Mouse (Mus musculus): ENCODE data around the gene Ovol3.
"Not testable (repeated sequence)": the region's sequence is repeated elsewhere in the genome, so short reads cannot be mapped to it uniquely, and the experiment has no call there.

The Ovol3 gene

GRCm38 (mm10) chr7:30235625-30236024 lies at the start of gene Ovol3:
Gene Ovol3 (minus strand): TSS chr7:30235725.
- no peak for DNase-seq (ENCODE audit: low read depth)

- no peak for DNase-seq (ENCODE audit: low read depth)
These were observed 47.2 kb upstream of the Ovol3 start for GRCm38 (mm10) chr7:30282740-30283139.

GRCm38 (mm10) chr7:30281522-30281921 lies 46.0 kb upstream of the Ovol3 start:
- DNase-seq (ENCODE audit: low read depth): no peak

- DNase-seq (ENCODE audit: low read depth): peak; percentile 72
These were observed 45.2 kb upstream of the Ovol3 start for GRCm38 (mm10) chr7:30280670-30281138.

GRCm38 (mm10) chr7:30279951-30280669 lies 44.6 kb upstream of the Ovol3 start, which contains the start of the genes Thap8 and Wdr62:
Gene Thap8 (plus strand): TSS chr7:30280094.
Gene Wdr62 (minus strand): TSS chr7:30280419.
- peak; percentile 91 for DNase-seq (ENCODE audit: low read depth)

- DNase-seq (ENCODE audit: low read depth): no peak
These were observed 44.0 kb upstream of the Ovol3 start for GRCm38 (mm10) chr7:30279536-30279935.

- DNase-seq (ENCODE audit: low read depth): no peak
These were observed 43.4 kb upstream of the Ovol3 start for GRCm38 (mm10) chr7:30278911-30279310.

- DNase-seq (ENCODE audit: low read depth): no peak
These were observed 38.9 kb upstream of the Ovol3 start for GRCm38 (mm10) chr7:30274383-30274782.

- no peak for DNase-seq (ENCODE audit: low read depth)
These were observed 34.1 kb upstream of the Ovol3 start for GRCm38 (mm10) chr7:30269641-30270040.

- DNase-seq (ENCODE audit: low read depth): no peak
These were observed 31.3 kb upstream of the Ovol3 start for GRCm38 (mm10) chr7:30266780-30267179.

- no peak for DNase-seq (ENCODE audit: low read depth)
These were observed 30.4 kb upstream of the Ovol3 start for GRCm38 (mm10) chr7:30265935-30266334.

- no peak for DNase-seq (ENCODE audit: low read depth)
These were observed 30.0 kb upstream of the Ovol3 start for GRCm38 (mm10) chr7:30265531-30265930.

GRCm38 (mm10) chr7:30265041-30265440 lies 29.5 kb upstream of the Ovol3 start:
- no peak for DNase-seq (ENCODE audit: low read depth)

GRCm38 (mm10) chr7:30251956-30252954 lies 16.7 kb upstream of the Ovol3 start:
- DNase-seq (ENCODE audit: low read depth): no peak

GRCm38 (mm10) chr7:30237374-30237773 lies 1.8 kb upstream of the Ovol3 start:
- DNase-seq (ENCODE audit: low read depth): not testable (repeated sequence)

- DNase-seq (ENCODE audit: low read depth): no peak
These were observed 434 bp downstream of the Ovol3 start for GRCm38 (mm10) chr7:30235091-30235490.

GRCm38 (mm10) chr7:30234276-30234858 lies 1.2 kb downstream of the Ovol3 start:
- DNase-seq (ENCODE audit: low read depth): no peak

GRCm38 (mm10) chr7:30233387-30233786 lies 2.1 kb downstream of the Ovol3 start:
- DNase-seq (ENCODE audit: low read depth): no peak

- no peak for DNase-seq (ENCODE audit: low read depth)
These were observed 2.8 kb downstream of the Ovol3 start for GRCm38 (mm10) chr7:30232631-30233148.

- peak; percentile 95 for DNase-seq (ENCODE audit: low read depth)
These were observed 3.7 kb downstream of the Ovol3 start, which contains the start of the genes Polr2i and Tbcb for GRCm38 (mm10) chr7:30231669-30232454. Gene Polr2i (plus strand): TSS chr7:30231948. Gene Tbcb (minus strand): TSS chr7:30232272.

- no peak for DNase-seq (ENCODE audit: low read depth)
These were observed 4.2 kb downstream of the Ovol3 start for GRCm38 (mm10) chr7:30231328-30231668.
